Comparison of ENCODE assay signal across 12 mouse cellular contexts in the genomic region with DNA sequence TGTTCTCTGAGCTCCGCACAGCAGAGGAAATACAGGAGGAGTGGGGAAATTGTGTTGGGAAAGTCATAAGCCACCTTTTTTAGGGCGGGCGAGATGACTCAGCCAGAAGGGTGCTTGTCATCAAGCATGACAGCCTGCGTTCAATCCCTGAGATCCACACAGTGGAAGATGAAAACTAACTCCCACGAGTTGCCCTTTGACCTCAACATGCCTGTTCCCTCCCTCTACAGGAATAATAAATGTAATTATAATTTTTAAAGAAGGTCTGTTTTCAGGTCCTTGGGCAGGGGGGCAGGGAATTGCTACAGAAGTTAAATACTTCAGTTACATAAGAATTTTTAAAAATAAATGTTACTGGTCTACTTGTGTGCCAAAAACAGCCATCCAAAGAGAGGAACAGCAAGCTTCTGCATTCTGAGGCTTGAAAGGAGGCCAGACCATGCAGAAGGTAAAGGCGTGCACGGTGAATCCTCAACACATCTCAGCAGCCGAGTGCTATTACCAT.
DNase-seq lines count a peak whose midpoint lies in the region.
"Had no signal": no experiment of that assay in that cellular context is flagged by ENCODE, and none has a peak within 500 bp of the region (broad histone marks: within the 10 kb centered on the region; RNA-seq: fewer than 3 reads in every experiment).

No protein-coding gene starts in this region.

- DNase-seq in left cerebral cortex, adult 11 months (ENCODE audit: low spot score): peak; percentile 70
- no peak for DNase-seq in left cerebral cortex, postnatal 4 days
- DNase-seq in frontal cortex, postnatal 14 days (ENCODE audit: low spot score in 2 of 2): peak; percentile 38 to 42
- DNase-seq in layer of hippocampus, adult 9-10 months (ENCODE audit: low spot score): peak; percentile 41
- peak; percentile 47 to 69 for DNase-seq in right cerebral cortex, postnatal 10 days (ENCODE audit: low spot score in 2 of 2)
- no peak for DNase-seq in cerebellum, postnatal 10 days
- DNase-seq in thymus, postnatal 10 days (ENCODE audit: low spot score in 2 of 2): no peak
- DNase-seq: cerebellum, postnatal 36 days; gastrocnemius, postnatal 10 days; heart, postnatal 14 days; lung, postnatal 4 days; thymus, postnatal 25 days had no signal

- intact Hi-C loops in left cerebral cortex, postnatal 4 days (cut with DNase I): no loop called here

Comparison
In these comparisons a context has a peak if more than half of its experiments do, and no peak if none do; other contexts are left out.
1. DNase-seq: peak in left cerebral cortex, adult 11 months (single experiment), frontal cortex, postnatal 14 days (2 of 2), layer of hippocampus, adult 9-10 months (single experiment) and right cerebral cortex, postnatal 10 days (2 of 2); none in left cerebral cortex, postnatal 4 days (single experiment), cerebellum, postnatal 10 days (0 of 2) and thymus, postnatal 10 days (0 of 2).